Mouse (Mus musculus) lung, embryonic 14.5 days (tissue): ENCODE data around the gene Med13l. TPM values are rescaled to one million over a fixed set of nuclear protein-coding genes. Genes with fewer than 3 reads are reported as not detected.

ENCODE experiments used
- ATAC-seq: fragments of 200-750 bp; cut with Nextera tagmentation; 2 replicates; pipeline ENCODE4 v1.8.0; 2017; ENCODE audit warnings: mild to moderate bottlenecking, moderate TSS enrichment, moderate library complexity; ENCODE audit not compliant: insufficient read depth
- DNase-seq: peaks from one replicate; pipeline ENCODE4 v3.0.0-alpha.2; 2015
- H3K27ac ChIP-seq: fragments of 300-500 bp; sonication (generic); 2 replicates; pipeline ENCODE4 v1.5.1; 2014; ENCODE audit warnings: low read depth, mild to moderate bottlenecking, moderate library complexity
- H3K27me3 ChIP-seq: fragments of 300-500 bp; sonication (generic); 2 replicates; pipeline ENCODE4 v1.6.1; 2014; ENCODE audit warnings: low read length, control low read depth; ENCODE audit not compliant: insufficient read depth
- H3K36me3 ChIP-seq: fragments of 300-500 bp; sonication (generic); 2 replicates; pipeline ENCODE4 v1.6.1; 2014; ENCODE audit warnings: control low read depth; ENCODE audit not compliant: insufficient read depth
- H3K4me1 ChIP-seq: fragments of 300-500 bp; sonication (generic); 2 replicates; pipeline ENCODE4 v1.6.1; 2014; ENCODE audit warnings: antibody characterized with exemption, control low read depth; ENCODE audit not compliant: insufficient read depth
- H3K4me2 ChIP-seq: fragments of 300-500 bp; sonication (generic); 2 replicates; pipeline ENCODE4 v1.6.1; 2014; ENCODE audit warnings: mild to moderate bottlenecking
- H3K4me3 ChIP-seq: fragments of 300-500 bp; sonication (generic); 2 replicates; pipeline ENCODE4 v1.5.1; 2014; ENCODE audit warnings: low read depth, low read length
- H3K9ac ChIP-seq: fragments of 300-500 bp; sonication (generic); 2 replicates; pipeline ENCODE4 v1.6.1; 2014
- H3K9me3 ChIP-seq: fragments of 300-500 bp; sonication (generic); 2 replicates; pipeline ENCODE4 v1.6.1; 2016; ENCODE audit warnings: low read depth, low read length, control low read depth
- CTCF ChIP-seq: IDR thresholded peaks from 2 replicates; pipeline ENCODE4 v1.5.1; 2016; ENCODE audit warnings: antibody characterized with exemption, low read depth
- WGBS: fragments of 180-500 bp; shearing (Covaris S2); extraction: QIAGEN DNeasy Blood & Tissue Kit; methylation state at CpG from one replicate; pipeline ENCODE4 v1.1.7; 2014; 5-methylcytosine and 5-hydroxymethylcytosine counted together
- polyA plus RNA-seq: library from polyadenylated mRNA; unstranded; fragments of >200 nt; fragmentation: Nextera tagmentation; extraction: Ambion mirVana; gene quantifications from 2 replicates; pipeline ENCODE4 v1.2.1, GENCODE M21; 2014

Med13l gene
- polyA plus RNA-seq, 1 experiment from 2014 or later: 14.1 TPM

DNA sequence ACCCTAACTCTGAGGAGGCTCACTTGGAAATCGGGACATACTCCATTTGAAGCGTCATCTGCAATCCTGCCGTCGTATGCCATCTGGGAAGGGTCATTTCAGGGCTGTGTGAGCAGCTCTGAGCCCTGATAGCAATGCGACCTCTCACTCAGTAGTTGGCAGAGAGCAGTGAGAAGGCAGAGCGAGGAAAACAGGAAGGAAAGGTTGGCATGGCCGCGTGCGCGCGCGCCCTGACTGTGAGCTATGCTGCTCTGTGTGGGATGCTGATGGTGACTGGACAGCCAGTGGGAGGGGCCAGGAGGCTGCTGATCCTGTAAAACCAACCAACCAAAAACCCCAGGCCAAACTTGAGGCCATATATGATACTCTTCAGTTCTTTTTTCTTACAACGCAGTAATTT, 46.2 kb downstream of the Med13l start:
- WGBS: 76% methylated on average over 13 of the region's 13 CpGs

DNA sequence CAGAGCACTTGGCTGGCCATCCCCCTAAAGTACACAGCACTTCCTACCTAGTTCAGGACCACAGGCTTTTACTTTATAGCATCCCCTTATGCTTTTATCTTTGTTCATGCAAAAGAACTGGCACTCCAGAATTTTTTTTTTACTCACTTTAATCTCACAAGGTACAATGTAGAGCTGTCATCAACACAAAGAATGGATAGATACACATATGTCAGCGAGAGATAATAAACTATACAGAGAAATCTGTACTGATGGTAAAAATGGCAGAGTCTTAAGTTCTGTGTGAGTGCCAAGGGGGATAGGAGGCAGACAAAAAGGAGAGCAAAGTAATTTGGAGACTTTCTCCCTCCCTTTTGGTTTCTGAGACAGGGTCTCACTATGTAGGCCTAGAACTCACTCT, 47.4 kb downstream of the Med13l start:
- H3K4me1 ChIP-seq: peaks cover 2% of the 10 kb centered on the region; the same call in 1 of the 2 replicates

More for the DNA sequence above, 46.2 kb downstream of the Med13l start:
- H3K4me2 ChIP-seq: no peak overlapping the region
- no peak overlapping the region for H3K9ac ChIP-seq
- no peaks in the 10 kb centered on the region for H3K36me3 ChIP-seq
- no peak for TF ChIP-seq CTCF
- DNase-seq: no peak
- H3K27ac ChIP-seq: no peak overlapping the region
- H3K4me3 ChIP-seq: no peak overlapping the region
- no peaks in the 10 kb centered on the region; the same call in 1 of the 2 replicates for H3K4me1 ChIP-seq
- no peak for ATAC-seq
- H3K9me3 ChIP-seq: no peaks in the 10 kb centered on the region
- H3K27me3 ChIP-seq: no peaks in the 10 kb centered on the region

DNA sequence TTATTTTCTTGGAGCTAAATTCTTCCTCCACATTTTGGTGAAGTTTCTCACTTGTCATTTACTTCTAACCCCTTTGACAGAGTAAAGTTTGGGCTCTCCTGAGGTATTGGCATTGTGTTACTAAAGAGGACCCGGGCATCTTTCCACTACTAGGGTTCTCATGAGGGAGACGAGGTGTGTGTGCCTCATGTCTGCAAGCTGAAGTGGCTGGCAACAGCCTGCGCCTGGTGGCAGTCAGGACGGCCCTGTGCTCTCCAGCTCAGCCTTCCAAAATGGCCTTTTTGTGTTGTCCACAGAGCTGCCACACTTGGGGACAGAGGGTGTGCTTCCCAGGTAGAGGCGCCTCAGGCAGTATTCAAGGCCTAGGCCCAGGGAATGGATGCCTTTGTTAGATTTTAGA, 50.0 kb downstream of the Med13l start:
- Histone ChIP-seq H3K9me3 (no peaks in the 10 kb centered on the region), H3K4me1 (peaks cover 19% of the 10 kb centered on the region), H3K36me3 (no peaks in the 10 kb centered on the region), H3K4me3 (no peak overlapping the region), H3K27ac (no peak overlapping the region), H3K4me2 (no peak overlapping the region), H3K27me3 (no peaks in the 10 kb centered on the region), H3K9ac (no peak overlapping the region)
- TF ChIP-seq CTCF: no peak
- WGBS: 81% methylated on average over 5 of the region's 5 CpGs
- ATAC-seq (no peak), DNase-seq (no peak)

More for the DNA sequence above, 47.4 kb downstream of the Med13l start:
- Histone ChIP-seq H3K36me3 (no peaks in the 10 kb centered on the region), H3K4me2 (no peak overlapping the region), H3K9ac (no peak overlapping the region), H3K27ac (no peak overlapping the region), H3K27me3 (no peaks in the 10 kb centered on the region), H3K4me3 (no peak overlapping the region), H3K9me3 (no peaks in the 10 kb centered on the region)
- TF ChIP-seq CTCF: no peak
- no peak for DNase-seq
- no peak for ATAC-seq
- 87% methylated on average over 1 of the region's 1 CpGs for WGBS

DNA sequence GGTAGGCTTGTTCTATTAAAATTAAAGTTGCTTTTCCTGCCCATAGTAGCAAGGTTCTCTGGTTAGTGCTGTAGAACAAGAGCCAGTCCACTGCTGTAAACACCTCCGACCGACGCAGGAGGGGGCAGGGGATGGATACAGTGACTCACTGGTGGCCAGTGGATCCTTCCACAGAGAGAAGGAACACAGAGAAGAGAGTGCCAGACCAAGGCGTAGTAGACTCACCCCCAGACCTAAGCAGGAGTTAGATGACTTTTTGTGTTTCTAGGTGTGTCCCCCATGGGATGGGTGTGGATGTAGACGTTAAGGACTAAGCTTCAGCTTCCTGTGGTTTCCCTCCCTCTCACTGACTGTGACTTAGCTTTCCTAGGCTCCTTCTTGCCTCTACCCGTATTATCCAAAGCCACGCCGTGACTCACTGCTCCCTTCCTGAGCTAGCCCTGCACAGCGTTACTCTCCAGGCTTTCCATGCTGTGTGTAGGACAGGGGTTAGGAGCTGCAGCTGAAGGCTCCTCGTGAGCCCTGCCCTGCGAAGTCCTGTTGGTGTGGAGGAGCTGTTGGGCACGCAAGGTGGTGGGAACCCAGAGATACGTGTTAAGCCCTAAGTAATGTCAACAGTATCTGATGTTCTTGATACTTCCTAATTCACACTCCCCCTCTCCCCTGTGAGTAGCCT, 52.6 kb downstream of the Med13l start:
- no peak for DNase-seq
- Histone ChIP-seq H3K9ac (no peak overlapping the region), H3K27me3 (no peaks in the 10 kb centered on the region; the same call in 1 of the 2 replicates), H3K4me1 (peaks cover 19% of the 10 kb centered on the region), H3K36me3 (no peaks in the 10 kb centered on the region), H3K27ac (0 out of 2 replicates have a peak overlapping the region, but pooled peaks have one; percentile 18), H3K4me3 (no peak overlapping the region), H3K9me3 (no peaks in the 10 kb centered on the region), H3K4me2 (no peak overlapping the region)
- no peak for TF ChIP-seq CTCF
- peak; percentile 46; the same call in 1 of the 2 replicates for ATAC-seq
- WGBS: 52% methylated on average over 13 of the region's 13 CpGs

GRCm38 (mm10) chr5:118613704-118614103, 53.2 kb downstream of the Med13l start:
- peaks cover 19% of the 10 kb centered on the region for H3K4me1 ChIP-seq
- no peaks in the 10 kb centered on the region for H3K9me3 ChIP-seq
- ATAC-seq (peak; percentile 56), DNase-seq (peak; percentile 72)
- H3K4me3 ChIP-seq: no peak overlapping the region
- no peak overlapping the region for H3K27ac ChIP-seq
- H3K27me3 ChIP-seq: no peaks in the 10 kb centered on the region; the same call in 1 of the 2 replicates
- WGBS: 25% methylated on average over 2 of the region's 2 CpGs
- no peak for TF ChIP-seq CTCF
- H3K9ac ChIP-seq: no peak overlapping the region
- no peak overlapping the region for H3K4me2 ChIP-seq
- no peaks in the 10 kb centered on the region for H3K36me3 ChIP-seq

DNA sequence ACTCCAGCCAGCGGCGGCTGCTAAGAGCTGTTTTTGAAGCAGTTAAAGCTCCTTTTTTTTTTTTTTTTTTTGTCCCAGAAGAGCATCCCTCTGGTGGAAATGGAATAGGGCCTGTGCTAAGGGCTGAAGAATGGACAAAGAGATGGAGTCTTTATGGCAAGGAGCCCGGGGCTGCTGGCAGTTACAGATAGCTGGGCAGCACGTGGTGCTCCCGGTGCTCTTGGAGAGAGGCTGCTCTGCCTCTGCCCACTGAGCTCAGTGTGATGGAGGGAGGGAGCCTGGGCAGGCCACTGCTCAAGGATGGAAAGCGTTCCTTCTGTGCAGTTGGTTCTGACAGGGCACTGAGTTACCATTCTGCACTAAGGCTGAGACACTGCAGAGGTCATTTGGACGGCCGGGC, 53.6 kb downstream of the Med13l start:
- ATAC-seq: 0 out of 2 replicates have a peak, but pooled peaks have one; percentile 47
- H3K4me1 ChIP-seq: peaks cover 21% of the 10 kb centered on the region

GRCm38 (mm10) chr5:118614571-118614981, 54.1 kb downstream of the Med13l start:
- no peak overlapping the region for H3K27ac ChIP-seq
- peaks cover 24% of the 10 kb centered on the region for H3K4me1 ChIP-seq
- ATAC-seq (no peak), DNase-seq (peak; percentile 52)
- H3K4me3 ChIP-seq: no peak overlapping the region
- no peak overlapping the region for H3K4me2 ChIP-seq
- H3K27me3 ChIP-seq: no peaks in the 10 kb centered on the region; the same call in 1 of the 2 replicates
- TF ChIP-seq CTCF: no peak
- H3K36me3 ChIP-seq: no peaks in the 10 kb centered on the region
- H3K9ac ChIP-seq: no peak overlapping the region
- H3K9me3 ChIP-seq: no peaks in the 10 kb centered on the region
- 28% methylated on average over 2 of the region's 2 CpGs for WGBS

More for the DNA sequence above, 53.6 kb downstream of the Med13l start:
- no peak overlapping the region for H3K4me3 ChIP-seq
- no peaks in the 10 kb centered on the region; the same call in 1 of the 2 replicates for H3K27me3 ChIP-seq
- H3K36me3 ChIP-seq: no peaks in the 10 kb centered on the region
- WGBS: 31% methylated on average over 8 of the region's 8 CpGs
- no peaks in the 10 kb centered on the region for H3K9me3 ChIP-seq
- TF ChIP-seq CTCF: no peak
- no peak overlapping the region for H3K9ac ChIP-seq
- 0 out of 2 replicates have a peak overlapping the region, but pooled peaks have one; percentile 45 for H3K27ac ChIP-seq
- no peak for DNase-seq
- H3K4me2 ChIP-seq: no peak overlapping the region
